Mouse (Mus musculus): ENCODE measurements at regions not wholly inside any gene's neighbourhood (a gene's known extent, or its start where the extent isn't known, plus 50 kb on each side); places are given as distances from the start of the nearest gene placed in this dataset.
A peak's percentile ranks its signal among the peaks of the same experiment; 100 is the strongest.

DNA sequence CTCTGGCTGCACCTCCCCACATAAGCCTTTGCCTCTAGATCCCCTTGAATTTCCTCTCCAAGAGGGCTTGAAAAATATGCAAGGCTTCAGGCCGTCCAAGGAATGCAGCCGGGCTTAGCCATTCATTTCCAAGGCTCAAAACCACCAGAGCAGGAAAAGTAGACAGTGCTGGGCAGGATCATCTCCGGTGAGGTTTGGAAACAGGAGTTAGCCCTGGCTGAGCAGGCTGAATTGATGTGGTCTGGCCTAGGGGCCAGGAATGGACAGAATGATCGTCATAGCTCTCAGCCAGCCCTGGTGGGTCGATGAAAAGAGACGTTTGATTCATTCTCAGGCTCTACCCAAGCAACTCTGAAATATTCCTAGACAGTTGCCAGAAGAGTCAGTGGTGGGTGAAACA, 529.7 kb upstream of the Tnp1 start:
- DNase-seq (ENCODE audit: low read depth, low spot score) = no peak

DNA sequence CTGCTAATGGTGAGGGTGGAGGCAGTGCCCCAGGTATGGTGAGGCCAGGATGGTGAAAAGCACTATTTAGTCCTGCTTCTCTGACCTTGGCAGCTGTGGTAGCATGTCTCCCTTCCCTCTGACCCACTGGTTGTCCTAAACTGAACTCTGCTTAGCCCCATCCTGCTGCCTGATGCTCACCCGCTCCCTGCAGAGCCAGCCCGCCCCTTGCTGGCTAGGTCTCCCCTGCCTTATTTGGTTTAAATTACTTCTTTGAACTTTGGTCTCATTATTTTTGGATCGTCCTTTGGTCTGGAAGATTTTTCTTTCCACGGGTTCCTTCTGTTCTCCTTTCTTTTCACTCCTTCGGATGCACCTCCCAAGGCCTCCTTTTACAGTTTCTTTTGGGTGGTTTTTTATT, 525.7 kb upstream of the Tnp1 start:
- no peak for DNase-seq (ENCODE audit: low read depth, low spot score)

DNA sequence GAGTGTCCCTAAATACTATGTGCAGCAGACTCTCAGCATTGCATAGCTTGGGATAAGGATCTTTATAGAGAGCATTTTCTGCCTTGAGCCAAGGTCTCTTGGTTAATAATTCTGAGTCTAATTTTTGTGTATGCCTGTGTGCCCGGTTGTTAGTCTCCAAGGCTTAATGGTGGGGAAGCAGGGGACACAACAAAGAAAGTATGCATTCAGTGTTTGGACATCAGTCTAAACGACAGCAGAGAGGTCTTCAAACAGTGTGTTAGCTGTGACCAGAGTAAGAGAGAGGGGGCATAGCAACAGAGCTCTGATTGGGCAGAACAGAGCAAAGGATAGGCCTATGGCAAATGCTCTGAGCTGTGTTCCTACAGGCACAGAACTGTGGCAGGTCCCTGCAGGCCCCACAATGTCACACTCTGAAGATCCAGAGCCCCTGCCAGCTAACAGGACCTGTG, 522.7 kb upstream of the Tnp1 start:
- DNase-seq (ENCODE audit: low read depth, low spot score) = peak; percentile 8

DNA sequence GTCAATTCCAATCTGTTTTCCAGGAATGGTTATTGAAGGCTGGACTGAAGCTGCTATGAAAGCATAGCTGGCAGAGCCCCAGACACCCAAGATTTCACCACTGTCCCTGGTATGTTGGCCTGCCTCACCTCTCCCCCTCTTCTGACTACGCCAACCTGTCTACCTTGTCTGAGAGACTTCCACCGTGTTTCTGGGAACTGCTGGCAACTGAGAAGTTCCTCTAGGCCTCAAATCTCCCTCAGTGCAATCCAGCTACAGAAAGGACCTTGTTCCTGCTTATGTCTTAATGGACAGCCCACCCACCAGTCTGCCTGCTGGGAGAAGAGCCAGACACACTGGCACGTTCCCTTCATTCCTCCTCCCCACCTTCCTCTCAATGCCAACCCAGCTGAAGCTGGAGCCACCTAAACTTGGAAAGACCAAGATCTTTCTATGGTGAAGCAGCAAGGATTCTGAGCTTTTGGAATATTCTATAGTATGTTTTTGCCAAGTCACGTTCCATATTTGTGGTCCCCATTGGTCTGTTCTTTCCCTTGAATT, 520.1 kb upstream of the Tnp1 start:
- DNase-seq (ENCODE audit: low read depth, low spot score) = no peak

DNA sequence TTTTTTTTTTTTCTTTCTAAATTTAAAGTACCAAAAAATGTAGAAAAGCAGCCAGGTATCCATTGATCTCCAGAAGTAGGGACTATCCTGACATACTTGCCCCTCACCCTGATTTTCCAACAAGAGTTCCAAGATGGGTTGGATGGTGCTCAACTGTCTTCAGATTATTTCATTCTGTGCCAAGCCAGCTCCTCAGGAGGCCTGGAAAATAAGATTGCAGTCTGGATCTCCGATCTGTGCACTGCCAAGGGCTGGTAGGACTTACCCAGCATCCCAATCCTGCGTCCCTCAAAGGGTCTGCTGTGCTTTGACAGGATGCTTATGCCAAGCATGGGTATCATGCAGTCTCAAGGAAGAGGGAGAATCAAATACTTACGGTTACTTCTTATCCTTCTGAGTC, 517.8 kb upstream of the Tnp1 start:
- no peak for DNase-seq (ENCODE audit: low read depth, low spot score)

DNA sequence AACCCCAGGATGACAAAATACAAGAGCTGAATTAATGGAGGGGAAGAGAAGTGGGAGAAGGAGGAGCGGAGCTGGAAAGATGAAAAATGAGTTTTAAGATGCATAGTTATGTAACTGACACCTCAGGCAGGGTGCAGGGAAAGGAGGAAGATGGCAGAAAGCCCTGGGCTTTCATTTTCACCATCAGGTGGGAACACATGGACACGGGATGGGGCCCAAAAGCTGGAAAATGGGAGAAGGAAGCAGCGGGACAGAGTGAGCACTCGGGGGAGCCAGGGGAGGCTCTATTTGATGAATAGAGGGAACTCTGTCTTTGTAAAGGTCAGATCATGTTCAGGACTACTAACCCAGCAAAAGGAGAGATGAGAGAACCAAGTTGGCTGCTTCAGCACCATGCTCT, 516.6 kb upstream of the Tnp1 start:
- no peak for DNase-seq (ENCODE audit: low read depth, low spot score)

DNA sequence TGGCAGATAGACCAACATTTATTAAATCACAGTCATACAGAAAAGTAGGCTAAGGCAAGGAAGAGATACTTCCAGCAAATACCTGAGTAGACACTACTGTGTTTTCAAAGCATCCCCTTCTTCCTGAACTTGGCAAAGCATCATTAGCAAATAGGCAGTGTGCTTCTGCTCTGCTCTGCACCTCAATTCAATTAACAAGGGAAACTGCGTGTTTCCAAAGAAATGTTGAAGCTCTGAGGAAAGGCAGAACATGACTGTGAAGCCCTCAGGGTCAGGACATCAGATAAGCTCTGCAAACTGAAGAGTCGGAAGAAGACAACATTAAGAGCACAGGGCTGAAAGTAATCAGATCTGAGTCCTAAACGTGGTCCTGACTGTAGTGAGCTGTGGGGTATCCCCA, 516.1 kb upstream of the Tnp1 start:
- no peak for DNase-seq (ENCODE audit: low read depth, low spot score)

DNA sequence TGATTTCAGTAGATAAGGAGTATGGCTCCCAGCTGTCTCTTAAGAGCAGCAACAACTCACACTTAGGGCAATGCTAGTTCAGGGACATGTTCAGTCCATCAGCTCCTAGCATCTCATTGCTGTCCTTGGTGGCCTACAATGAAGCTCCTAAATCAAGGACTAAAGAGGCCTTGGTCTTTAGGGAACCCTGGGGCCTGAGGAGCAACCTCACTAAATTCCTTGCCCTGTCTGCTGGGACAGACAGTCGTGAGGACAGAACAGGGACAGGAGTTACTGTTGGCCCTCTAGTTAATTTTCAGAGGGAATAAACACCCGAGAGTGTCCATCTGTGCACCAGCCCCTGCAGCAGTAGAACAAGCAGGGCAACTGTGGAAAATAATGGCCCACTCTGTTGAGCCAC, 514.6 kb upstream of the Tnp1 start:
- DNase-seq (ENCODE audit: low read depth, low spot score) = no peak

DNA sequence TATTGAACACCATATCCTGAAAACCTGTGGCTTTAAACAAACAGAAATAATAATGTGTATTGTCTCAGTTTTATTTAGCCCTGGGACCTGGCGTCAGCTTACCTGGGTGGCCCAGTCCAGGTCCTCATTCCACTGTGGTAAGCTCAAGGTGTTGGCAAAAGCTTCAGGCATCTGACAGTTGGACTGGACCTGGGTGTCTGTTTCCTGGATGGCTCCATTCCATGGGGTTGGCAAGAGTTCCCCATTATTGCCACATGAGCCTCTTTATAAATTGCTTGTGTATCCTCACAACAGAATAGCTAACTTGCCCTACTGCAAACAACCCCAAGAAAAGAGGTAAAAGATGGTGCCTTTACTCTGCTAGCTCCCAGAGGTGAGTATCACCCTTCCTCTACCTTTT, 512.9 kb upstream of the Tnp1 start:
- DNase-seq (ENCODE audit: low read depth, low spot score) = no peak

DNA sequence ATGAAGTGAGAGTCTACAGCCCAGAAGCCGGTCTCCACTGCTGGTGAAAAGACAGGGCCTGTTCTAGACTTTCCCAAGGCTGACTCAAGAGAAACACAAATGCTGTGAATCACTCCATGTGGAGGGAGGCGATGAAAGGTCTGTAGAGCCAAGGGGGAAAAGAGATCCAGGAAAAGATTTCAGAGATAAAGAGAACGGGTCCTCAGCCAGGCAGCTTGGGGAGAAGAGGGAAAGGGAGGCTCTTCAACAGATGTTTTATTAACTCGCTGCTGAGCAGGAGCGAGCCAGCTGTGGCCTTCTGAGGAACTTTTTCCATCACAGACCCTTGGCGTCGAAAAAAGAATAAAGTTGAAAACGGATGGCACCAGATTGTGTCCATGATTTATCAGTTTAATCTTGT, 500.7 kb upstream of the Tnp1 start:
- DNase-seq (ENCODE audit: low read depth, low spot score) = no peak

DNA sequence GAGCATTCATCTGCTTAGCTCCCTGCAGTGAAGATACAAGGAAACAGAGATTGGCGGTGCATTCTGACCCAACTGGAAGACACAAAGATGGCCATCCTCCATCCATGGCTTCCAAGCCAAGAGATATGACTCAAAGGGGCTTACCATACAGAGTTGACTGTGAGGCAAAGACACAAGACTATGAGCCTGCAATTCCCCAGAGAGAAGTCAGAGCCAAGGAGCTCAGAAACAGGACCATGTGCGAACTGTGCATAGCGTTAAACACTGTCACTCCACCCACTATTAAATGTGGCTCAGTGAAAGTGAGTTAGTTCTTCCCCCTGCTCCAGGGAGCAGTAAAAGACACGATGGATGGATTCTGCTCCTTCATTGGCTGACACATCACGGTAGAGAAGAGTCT, 500.1 kb upstream of the Tnp1 start:
- DNase-seq (ENCODE audit: low read depth, low spot score) = no peak

DNA sequence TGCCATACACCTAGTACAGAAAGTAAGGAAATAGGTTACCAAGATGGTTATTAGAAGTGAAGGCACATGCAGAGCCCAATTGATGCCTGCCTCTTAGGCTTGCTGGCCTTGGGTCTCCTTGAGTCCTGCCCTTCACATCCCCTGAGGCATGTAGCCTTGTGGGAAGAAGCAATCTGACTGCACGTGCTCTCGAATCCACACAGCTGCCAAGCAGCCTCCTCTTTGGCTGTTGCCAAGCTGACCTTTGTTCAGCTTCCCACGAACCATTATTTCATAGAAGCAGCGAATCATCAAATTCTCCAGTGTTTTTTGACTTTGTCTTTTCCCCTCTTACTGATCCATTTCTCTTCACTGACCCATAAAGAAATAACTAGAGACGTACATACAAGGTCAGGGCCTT, 498.1 kb upstream of the Tnp1 start:
- no peak for DNase-seq (ENCODE audit: low read depth, low spot score)

DNA sequence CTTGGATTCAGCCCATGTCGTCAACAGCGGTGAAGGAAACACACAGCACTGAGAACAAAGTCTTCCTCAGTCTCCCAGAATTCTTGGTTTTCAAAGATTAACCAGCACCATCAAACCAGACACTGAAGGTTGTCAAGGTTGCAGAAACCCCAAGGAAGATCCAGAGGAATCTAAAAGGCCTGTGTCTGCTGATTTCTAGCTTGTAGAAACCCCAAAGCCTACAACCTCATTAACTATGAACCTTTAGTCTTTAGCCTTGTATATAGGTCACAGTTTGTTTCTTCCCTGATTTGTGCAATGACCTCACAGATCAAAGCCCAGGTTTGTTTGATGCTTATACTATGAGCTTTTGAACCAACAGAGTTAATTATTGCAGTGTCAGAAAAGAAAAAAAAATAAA, 497.1 kb upstream of the Tnp1 start:
- no peak for DNase-seq (ENCODE audit: low read depth, low spot score)

DNA sequence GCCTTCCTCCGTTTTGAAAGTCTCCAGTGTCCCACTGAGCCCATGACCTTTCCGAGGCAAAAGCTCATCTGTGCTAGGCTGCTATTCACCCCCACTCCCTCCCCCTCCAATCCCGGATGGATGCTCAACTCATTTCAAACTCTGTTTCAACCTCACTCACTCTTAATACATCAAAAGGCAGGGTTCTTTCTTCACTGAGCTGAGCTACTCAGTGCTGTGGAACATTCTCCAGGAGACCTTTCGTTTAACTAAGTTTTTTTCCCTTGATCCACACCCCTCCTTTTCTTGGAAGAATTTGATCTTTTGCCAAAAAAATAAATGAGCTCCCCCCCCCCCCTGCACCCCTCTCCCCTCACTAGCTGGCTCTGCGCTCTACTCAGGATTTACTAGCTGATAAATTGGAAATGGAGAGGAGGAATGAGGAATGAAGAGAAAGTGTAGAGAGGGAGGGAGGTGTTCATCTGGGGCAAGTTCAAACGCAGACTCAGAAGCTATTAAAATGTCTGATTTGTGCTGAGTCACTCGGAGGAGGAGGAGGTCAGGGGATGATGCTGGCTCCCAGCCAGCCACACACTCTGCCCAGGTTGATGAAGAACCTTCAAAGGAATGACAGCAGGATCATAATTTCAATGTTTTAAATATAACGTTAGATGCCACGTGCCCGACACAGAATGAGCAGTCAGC, 491.5 kb upstream of the Tnp1 start:
- DNase-seq (ENCODE audit: low read depth, low spot score) = no peak

DNA sequence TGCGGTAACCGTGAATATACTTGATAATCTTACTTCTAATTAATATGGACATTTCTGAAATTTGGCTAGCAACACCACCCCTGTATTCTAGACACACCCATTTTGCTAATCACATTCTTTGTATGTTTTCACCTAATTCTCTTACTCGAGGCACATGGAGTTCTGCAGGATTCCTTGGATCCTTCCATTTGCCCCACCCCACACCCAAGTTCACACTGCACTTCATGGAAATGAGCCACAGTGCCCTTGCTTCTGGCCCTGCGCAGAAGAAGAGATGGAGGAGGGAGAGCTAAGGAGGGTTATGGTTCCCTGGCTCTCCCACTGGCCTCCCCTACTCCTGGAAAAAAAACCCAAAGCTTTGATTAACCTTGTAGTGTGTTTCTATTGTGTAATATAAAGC, 487.9 kb upstream of the Tnp1 start:
- DNase-seq (ENCODE audit: low read depth, low spot score) = no peak

DNA sequence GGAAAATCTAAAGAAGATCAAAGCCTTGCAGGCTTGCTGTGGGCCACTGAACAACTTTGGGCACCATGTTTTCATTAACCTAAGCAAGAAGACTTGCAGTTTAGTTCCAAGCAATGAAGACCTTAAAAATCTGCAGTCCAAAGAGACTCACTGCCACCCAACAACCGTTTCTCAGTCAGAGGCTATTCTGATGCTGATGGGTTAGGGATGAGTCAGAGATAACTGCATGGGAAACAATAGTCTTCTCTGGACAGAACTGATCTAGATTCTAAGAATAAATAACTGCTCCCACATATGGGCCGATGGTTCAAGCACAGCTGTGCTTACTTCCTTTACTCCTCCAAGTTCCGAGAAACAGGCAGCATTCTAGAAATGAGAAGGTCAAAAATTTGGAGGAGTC, 485.0 kb upstream of the Tnp1 start:
- no peak for DNase-seq (ENCODE audit: low read depth, low spot score)

DNA sequence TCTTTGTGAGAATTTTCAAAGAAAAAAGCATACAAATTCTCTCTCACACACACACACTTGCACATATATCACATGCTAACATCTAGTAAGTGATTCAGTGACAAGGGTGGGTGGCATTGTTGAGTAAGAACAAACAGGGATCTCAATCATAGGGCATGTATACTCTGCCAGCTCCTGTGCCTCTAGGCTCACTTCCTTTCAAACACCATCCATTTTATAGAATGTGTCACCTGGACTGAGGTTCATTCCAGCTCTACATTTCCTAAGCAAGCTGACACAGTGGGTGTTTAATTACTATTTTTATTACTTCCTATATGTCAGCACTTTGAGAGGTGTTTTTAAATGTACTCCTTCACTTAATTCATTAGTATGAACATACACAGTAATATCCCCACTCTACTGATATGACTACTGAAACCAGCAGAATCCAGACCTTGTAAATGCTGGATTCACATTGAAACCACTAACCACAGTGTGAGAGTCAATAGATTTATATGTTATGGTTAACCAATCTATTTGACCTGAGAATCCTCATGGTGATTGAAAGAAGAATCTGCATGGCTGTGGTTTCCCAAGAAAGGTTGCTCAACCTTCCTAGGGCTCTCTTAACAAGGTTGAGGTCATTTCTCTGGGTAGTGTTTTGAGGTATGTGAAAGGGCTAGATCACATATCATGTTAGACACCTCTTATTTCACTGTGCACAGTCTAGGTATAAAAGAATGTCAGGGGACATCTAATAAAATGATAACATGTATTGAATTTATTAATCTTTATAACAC, 480.5 kb upstream of the Tnp1 start:
- DNase-seq (ENCODE audit: low read depth, low spot score) = no peak

DNA sequence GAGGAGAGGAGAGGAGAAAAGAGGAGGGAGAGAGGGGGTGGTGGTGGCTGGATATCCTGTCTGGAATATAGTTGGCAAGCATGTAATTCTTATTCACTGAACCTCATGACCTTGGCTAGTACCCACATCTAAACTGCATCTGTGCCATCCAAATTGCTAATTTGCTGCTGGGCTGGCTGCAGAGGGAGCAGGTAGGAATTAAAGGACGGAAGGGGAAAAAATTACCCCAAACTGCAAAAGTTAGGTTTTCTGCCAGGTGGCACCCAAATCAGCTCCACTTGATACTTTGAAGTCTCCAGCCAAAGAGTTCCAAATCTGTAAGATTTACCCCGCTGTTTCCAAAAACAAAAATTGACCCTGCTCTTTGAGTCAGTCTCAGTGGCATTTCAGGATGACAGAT, 466.2 kb upstream of the Tnp1 start:
- DNase-seq (ENCODE audit: low read depth, low spot score) = no peak

DNA sequence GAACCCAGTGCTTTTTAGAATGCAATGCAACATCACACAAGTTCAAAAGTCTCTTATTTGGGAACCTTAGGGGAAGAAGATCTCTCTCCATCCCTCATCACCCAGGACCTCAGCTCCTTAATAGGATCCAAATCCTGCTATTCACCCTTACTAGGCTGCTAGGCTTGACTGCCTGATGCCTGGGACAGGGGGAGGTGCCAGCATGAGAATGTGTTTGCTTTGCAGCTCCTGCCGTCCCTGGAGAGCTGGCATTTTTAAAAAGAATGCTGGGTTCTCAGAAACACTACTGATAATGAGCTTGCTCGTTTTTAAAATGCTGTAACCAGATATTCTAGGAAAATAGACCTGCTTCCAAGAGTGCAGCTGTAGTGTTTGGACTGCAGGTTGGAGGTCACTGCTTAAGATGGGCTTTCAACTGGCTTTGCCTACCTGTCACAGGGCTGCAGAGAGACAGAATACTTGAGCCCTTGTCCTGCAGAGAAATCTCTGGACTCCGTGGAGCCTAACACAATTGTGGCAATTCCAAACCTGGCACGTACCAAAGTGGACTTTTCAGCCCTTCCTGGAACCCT, 463.7 kb upstream of the Tnp1 start:
- DNase-seq (ENCODE audit: low read depth, low spot score) = no peak

DNA sequence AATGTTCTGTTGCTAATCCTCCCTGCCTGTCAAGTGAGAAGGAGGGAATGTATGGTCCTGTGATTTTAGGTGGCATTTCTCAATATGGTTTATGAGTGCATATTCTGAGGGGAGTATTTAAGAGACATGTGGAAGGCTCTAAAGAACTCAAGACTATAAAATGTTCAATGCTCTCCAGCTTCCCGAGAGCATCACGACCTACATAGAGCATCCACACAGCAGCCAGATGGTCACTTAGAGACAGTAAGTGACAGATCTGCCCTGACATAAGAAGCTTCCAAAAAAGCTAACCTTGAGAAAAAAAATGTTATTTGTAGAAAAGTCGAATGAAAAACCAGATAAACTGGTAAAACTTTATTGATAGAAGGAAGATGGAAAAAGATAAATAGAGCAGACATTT, 444.9 kb upstream of the Tnp1 start:
- DNase-seq (ENCODE audit: low read depth, low spot score) = no peak

DNA sequence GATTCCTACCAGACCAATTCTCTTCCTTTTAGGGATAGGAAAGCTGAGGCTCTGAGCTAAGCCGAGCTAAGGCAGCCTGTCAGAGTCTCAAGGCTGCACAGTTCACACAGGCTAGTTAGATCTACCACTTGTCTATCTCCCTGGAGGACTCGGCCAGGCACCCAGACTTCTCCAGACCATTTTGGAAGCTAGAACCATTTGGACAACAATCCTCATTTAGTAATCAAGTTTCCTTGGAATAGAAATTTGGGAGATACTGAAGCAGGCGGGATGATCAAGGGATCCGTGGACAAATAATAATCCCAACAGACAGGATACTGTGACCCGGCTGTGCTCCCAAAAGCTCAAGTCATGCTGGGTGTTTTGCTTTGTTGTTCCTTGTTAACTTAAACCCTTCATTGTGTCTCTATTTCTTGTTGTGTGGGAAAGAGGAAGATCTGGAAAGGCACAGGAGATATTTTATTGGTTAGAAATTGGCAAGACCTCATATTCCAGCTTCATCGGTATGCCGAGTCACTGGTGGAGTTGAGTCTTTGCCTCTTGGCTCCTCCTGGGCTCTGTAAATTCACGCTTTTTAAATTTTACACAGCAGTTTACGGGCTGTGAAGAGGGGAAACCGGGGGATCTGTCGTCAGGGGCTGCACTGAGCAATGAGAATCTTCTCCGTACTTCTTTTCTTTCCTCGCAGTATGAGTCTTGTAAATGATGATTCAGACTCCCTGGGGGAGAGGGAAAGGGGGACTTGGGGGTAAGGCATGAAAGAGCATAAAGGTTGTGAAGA, 444.2 kb upstream of the Tnp1 start:
- no peak for DNase-seq (ENCODE audit: low read depth, low spot score)

DNA sequence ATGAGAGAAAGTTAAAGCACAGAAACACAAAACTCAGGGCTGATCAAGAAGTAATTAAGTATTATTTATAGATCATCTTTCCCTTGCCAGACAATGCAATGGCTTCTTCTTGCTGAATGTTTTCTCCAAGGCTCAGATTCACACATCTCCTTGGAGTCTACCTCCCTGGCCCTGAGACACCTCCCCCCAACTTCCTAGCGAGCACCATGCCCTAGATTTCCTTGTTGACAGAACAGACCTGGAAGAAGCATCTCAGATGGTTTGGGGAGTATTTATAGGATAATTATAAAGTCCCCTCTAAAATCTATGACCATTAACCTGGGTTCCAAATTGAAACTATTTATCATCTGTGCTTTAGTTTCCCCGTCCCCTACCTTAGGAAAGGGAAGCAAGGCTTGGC, 441.6 kb upstream of the Tnp1 start:
- DNase-seq (ENCODE audit: low read depth, low spot score) = no peak

Measured in retina, postnatal 7 days (tissue).